Mouse (Mus musculus) spleen, postnatal 36 days (tissue): ENCODE measurements at regions not wholly inside any gene's neighbourhood (a gene's known extent, or its start where the extent isn't known, plus 50 kb on each side); places are given as distances from the start of the nearest gene placed in this dataset.
A peak's percentile ranks its signal among the peaks of the same experiment; 100 is the strongest.

ENCODE experiments used
- DNase-seq, 2 experiments: peaks; one replicate each; pipeline ENCODE4 v3.0.0; 2022; ENCODE audit warnings: low spot score in 2 of 2, mixed read lengths in 1 of 2

GRCm38 (mm10) chr13:37611387-37611786 is 166.8 kb upstream of the Rreb1 start:
- DNase-seq = no peak

DNA sequence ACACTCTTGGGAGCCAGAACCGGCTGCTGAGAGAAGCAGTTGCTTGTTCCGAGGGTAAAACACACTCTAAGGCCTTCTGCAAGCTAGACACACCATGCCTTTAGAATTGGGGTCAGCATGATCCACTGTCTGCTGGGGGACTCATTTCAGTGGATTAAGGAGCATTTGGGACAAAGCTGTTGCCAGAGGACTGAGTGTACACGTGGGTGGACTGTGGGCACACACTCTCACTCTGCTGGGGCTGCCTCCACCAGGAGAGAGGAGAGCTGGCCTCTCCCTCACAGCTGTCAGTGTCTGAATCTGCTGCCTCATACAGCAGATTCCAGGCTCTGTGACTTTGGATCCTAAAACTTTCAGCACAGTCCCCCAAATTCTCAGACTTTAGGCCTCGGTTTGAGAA is 161.2 kb upstream of the Rreb1 start:
- no peak for DNase-seq

GRCm38 (mm10) chr13:37619841-37620725 is 158.1 kb upstream of the Rreb1 start:
- DNase-seq = peak; percentile 64 to 69

DNA sequence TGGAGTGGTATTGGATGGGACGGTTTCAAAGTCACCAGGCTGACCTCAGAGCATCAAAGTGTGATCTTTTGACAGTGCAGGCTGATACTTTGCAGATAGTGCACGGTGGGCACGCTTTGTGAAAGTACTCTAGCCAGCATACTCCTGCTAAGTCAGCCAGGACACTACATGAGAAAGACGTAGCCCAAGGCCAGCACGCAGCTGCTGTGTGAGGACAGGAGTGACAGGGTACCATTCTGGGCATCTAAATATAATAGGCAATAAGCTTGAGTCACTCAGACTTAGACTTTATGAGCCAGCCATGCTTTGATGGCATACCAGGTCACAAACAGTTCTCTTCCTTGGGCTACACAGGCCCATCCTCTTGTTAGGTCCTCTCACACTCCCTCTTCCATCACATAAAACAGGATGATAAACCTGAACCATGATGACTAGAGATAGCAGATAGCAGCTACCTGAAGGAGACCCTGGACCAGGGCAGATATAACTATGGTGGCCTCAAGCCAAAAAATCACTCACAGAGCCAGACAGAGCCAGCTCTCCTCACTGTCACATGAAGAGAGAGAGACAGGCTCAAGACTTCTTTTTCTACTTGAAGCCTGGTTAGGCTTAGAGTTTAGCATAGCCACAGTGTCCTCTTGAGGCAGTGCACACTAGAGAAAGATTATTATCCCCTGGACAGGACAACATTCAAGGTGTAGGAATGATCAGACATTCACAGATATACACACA is 156.7 kb upstream of the Rreb1 start:
- DNase-seq = no peak

GRCm38 (mm10) chr13:37622366-37623088 is 155.7 kb upstream of the Rreb1 start:
- no peak for DNase-seq

DNA sequence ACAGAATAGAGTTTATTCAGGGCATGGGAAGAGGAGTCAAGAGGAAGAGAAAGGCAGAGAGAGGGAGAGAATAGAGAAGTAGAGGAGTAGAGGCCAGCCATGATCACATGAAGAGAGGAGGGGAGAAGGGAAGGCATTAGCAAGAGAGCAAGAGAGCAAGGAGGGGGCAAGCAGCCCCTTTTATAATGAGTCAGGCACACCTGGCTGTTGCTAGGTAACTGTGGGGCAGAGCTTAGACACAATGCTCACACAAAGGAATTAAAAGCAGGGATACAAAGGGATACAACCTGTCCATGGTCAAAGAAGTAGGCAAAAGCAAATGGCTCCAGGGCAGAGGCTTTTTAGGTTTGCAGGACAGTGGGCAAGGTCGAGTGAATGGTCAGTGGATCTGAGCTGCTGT is 153.5 kb upstream of the Rreb1 start:
- no peak for DNase-seq

DNA sequence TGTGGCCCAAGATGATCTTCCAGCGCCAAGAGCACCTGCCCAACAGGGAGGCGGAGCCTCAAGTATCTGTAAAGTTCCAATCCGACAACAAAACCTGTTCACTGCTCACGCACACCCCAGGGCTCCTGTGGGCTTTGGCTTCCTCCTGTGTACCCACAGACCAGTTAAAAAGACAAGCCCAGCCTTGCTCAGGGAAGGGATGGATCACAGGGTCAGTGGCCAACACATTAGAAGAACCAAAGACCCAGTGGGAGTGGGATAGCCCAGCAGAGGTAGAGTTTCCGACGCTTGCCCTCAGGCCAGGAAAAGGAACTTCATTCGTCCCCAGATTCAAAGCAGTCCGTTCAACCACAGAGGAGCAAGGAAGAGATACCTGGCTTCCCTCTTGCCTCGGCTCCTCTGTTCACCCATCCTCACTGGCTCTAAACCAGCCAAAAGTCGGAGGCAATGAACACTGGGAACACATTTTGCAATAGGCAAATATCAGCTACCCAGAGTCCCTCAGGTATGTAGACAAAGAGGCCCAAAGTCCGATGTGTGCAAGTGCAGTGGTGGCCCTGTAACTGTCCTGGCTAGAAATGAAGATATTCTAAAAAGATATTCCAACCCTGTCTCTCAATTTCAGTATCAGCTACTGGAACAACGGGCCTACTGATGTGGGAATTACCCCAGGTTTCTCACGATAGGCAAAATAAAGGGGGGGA is 152.5 kb upstream of the Rreb1 start:
- DNase-seq = no peak

GRCm38 (mm10) chr13:37628391-37629270 is 149.6 kb upstream of the Rreb1 start:
- no peak for DNase-seq

GRCm38 (mm10) chr13:37629271-37629899 is 148.8 kb upstream of the Rreb1 start:
- DNase-seq = no peak

GRCm38 (mm10) chr13:37632835-37633440 is 145.3 kb upstream of the Rreb1 start:
- DNase-seq = no peak

DNA sequence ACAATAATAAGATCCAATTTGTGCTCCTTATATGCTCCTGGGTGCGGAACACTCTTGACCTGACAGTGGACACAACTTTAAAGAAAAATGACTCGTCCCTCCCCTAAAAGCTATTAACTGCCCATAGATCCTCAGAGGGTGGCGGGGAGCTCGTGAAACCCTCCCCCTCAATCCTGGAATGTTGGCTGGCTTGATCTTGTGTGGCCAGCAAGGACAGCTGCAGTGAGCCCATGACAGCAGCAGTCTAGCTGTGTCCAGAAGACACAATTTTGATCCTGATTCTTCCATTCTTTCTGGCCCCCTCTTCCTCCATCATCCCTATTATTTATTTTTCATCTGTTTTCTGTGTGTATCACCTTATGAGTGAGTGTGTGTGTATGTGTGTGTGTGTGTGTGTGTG is 141.8 kb upstream of the Rreb1 start:
- no peak for DNase-seq

DNA sequence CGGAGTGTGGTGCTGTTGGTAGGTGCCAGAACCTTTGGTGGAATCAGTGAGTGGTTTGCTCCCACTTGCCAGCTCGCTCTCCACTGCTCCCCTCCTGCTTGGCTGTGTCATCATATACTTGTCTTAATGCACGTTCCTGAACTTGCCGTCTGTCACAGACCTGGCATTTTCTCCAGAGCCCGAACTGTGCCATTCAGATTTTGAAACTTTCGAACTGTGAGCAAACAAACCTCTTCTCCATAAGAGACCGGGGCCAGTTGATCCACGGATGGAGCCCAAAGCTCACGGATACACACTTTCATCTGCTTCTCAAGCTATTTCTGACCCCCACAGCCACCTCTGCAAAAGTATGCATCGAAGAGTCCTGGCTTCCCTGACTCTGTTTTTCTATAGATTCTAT is 141.0 kb upstream of the Rreb1 start:
- no peak for DNase-seq

- no peak for DNase-seq
Observed at GRCm38 (mm10) chr13:37638071-37638511, 140.1 kb upstream of the Rreb1 start.

GRCm38 (mm10) chr13:37642410-37643093 is 135.6 kb upstream of the Rreb1 start:
- peak; percentile 64 to 67 for DNase-seq

- no peak for DNase-seq
Observed at GRCm38 (mm10) chr13:37644751-37645181, 133.4 kb upstream of the Rreb1 start.

- DNase-seq = no peak
Observed at GRCm38 (mm10) chr13:37649467-37650080, 128.6 kb upstream of the Rreb1 start.

GRCm38 (mm10) chr13:37651221-37651946 is 126.8 kb upstream of the Rreb1 start:
- no peak for DNase-seq

- DNase-seq = no peak
Observed at GRCm38 (mm10) chr13:37654651-37655050, 123.5 kb upstream of the Rreb1 start.
